Mouse (Mus musculus) ES-Bruce4 (cell line): ENCODE results near the gene Pde10a. TPM values are rescaled to one million over a fixed set of nuclear protein-coding genes. Genes with fewer than 3 reads are reported as not detected.

Experiments used
- H3K27ac ChIP-seq: 2 replicates; pipeline ENCODE4 v1.5.1; 2012; ENCODE audit warnings: low read length, inconsistent platforms; ENCODE audit not compliant: insufficient read depth
- H3K27me3 ChIP-seq: 2 replicates; pipeline ENCODE4 v1.6.1; 2012; ENCODE audit warnings: mild to moderate bottlenecking, low read length, inconsistent platforms; ENCODE audit not compliant: control insufficient read depth, poor library complexity, insufficient read depth, severe bottlenecking
- H3K36me3 ChIP-seq: 2 replicates; pipeline ENCODE4 v1.6.1; 2012; ENCODE audit warnings: inconsistent platforms, mild to moderate bottlenecking, low read length, moderate library complexity; ENCODE audit not compliant: control insufficient read depth, poor library complexity, insufficient read depth, severe bottlenecking
- H3K4me1 ChIP-seq: one replicate; pipeline ENCODE4 v1.8.1; 2011; ENCODE audit warnings: low read length; ENCODE audit not compliant: control insufficient read depth, insufficient read depth
- H3K4me3 ChIP-seq: 2 replicates; pipeline ENCODE4 v1.5.1; 2011; ENCODE audit warnings: low read depth, mild to moderate bottlenecking, low read length
- H3K9ac ChIP-seq: 2 replicates; pipeline ENCODE4 v1.6.1; 2012; ENCODE audit warnings: low read depth, mild to moderate bottlenecking, inconsistent platforms; ENCODE audit not compliant: poor library complexity, severe bottlenecking
- H3K9me3 ChIP-seq: replicated peaks from 2 replicates; pipeline ENCODE4 v1.6.1; 2012; ENCODE audit warnings: mild to moderate bottlenecking, low read length, inconsistent platforms; ENCODE audit not compliant: control insufficient read depth, poor library complexity, insufficient read depth, severe bottlenecking
- CTCF ChIP-seq: IDR thresholded peaks from one replicate; pipeline ENCODE4 v1.8.1; 2011; ENCODE audit warnings: low read depth, low read length
- EP300 ChIP-seq: IDR thresholded peaks from 2 replicates; pipeline ENCODE4 v1.6.1; 2011; ENCODE audit warnings: low read depth, low read length; ENCODE audit not compliant: insufficient read depth
- POLR2A ChIP-seq: IDR thresholded peaks from one replicate; pipeline ENCODE4 v1.8.1; 2011; ENCODE audit warnings: low read length; ENCODE audit not compliant: insufficient read depth
- polyA plus RNA-seq: library from polyadenylated mRNA; stranded (reverse); fragments of >200 nt; gene quantifications from 2 replicates; pipeline ENCODE4 v1.2.4, GENCODE M21; 2011; ENCODE audit warnings: low read depth; ENCODE audit not compliant: missing spikeins, insufficient read depth, insufficient read length

Gene Pde10a
- polyA plus RNA-seq, 1 experiment, result 2.7 TPM

DNA sequence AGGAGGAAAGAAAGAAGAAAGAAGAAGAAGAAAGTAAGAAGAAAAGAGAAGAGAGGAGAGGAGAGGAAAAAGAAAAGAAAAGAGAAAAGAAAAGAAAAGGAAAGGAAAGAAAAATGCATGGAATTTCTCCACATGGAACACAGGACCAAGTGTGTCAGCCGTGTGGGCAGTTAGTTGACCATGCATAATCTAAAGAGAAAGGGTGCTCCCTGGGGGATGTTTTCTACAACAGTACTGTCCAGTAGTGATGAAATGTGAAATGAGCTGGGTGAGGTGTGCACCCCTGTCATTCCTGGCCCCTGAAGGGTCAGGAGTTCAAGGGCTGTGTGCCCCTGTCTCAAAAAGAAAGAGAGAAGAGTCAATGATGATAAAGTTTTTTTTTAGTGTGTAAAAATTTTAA is 352.9 kb downstream of the Pde10a start:
- H3K9me3 ChIP-seq, result no peaks in the 10 kb centered on the region
- no peak overlapping the region for H3K27ac ChIP-seq
- H3K4me1 ChIP-seq, result no peaks in the 10 kb centered on the region
- H3K27me3 ChIP-seq, result no peaks in the 10 kb centered on the region
- no peaks in the 10 kb centered on the region for H3K36me3 ChIP-seq
- no peak overlapping the region for H3K9ac ChIP-seq
- TF ChIP-seq EP300, result no peak
- TF ChIP-seq POLR2A, result no peak
- no peak for TF ChIP-seq CTCF
- H3K4me3 ChIP-seq, result no peak overlapping the region

DNA sequence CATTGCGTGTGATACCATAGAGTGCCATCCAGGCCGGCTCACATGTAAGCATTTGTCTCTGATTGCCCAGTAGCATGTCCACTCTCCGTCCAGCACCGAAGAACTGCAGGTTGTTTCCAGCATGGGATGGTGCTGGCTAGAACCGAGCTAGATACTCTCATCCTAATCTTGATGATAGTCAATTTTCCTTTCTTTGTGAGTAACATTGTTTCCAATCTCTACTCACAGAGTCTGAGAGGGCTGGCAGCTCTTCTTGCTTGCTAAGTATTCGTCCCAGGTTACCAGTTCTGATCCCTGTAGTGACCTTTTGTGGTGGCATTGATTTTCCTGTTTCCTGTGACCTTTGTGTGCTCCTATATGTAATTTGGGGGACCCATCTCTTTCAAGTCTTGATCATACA is 356.5 kb downstream of the Pde10a start:
- TF ChIP-seq POLR2A (no peak), CTCF (no peak), EP300 (no peak)
- Histone ChIP-seq H3K27me3 (no peaks in the 10 kb centered on the region), H3K4me1 (no peaks in the 10 kb centered on the region), H3K27ac (no peak overlapping the region), H3K4me3 (no peak overlapping the region), H3K9me3 (no peaks in the 10 kb centered on the region), H3K9ac (no peak overlapping the region), H3K36me3 (no peaks in the 10 kb centered on the region)

DNA sequence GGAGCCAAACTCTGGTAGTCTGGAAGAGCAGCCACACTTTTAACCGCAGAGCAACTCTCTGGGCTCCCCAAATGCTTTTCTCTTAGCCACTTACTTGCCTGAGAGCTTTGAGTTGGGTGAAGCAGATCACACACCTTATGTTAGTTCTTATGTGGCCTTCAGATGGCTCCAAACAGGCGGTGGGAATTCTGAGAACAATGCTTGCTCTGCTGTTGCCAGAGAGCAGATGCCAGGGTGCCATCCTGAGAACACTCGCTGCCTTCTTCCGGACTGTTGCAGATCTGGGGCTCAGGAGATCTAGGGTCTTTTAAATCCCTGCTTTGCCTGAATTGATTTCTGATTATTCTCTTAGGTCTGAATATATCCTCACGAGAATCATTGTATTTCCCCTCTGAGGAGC is 359.5 kb downstream of the Pde10a start:
- H3K9ac ChIP-seq, result no peak overlapping the region
- TF ChIP-seq CTCF (no peak), POLR2A (no peak), EP300 (no peak)

DNA sequence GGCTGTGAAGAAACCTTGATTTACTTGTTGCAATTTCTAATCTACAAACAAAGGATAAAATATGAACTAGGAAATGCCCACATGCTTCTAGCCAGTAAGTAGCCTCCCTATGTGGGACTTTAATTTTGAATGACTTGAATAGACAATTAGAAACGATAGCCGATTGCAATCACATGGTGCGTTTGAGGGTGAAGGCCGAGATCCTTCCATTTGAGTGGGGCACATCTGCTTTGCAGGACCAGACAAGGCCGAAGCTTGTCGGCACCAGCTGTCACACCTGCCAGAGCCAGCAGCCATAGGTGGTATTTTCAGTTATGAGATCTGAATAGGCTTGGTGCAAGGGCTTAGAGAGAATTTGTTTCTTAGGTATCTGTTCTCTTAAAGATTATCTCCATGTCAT is 360.7 kb downstream of the Pde10a start:
- no peak overlapping the region for H3K4me3 ChIP-seq
- TF ChIP-seq POLR2A (no peak), EP300 (no peak), CTCF (no peak)
- H3K9me3 ChIP-seq, result no peaks in the 10 kb centered on the region
- H3K9ac ChIP-seq, result no peak overlapping the region
- no peak overlapping the region for H3K27ac ChIP-seq
- no peaks in the 10 kb centered on the region for H3K27me3 ChIP-seq
- no peaks in the 10 kb centered on the region for H3K4me1 ChIP-seq
- no peaks in the 10 kb centered on the region for H3K36me3 ChIP-seq

More for the DNA sequence above, 359.5 kb downstream of the Pde10a start:
- H3K9me3 ChIP-seq, result no peaks in the 10 kb centered on the region
- no peaks in the 10 kb centered on the region for H3K27me3 ChIP-seq
- no peak overlapping the region for H3K27ac ChIP-seq
- H3K36me3 ChIP-seq, result no peaks in the 10 kb centered on the region
- H3K4me3 ChIP-seq, result no peak overlapping the region
- no peaks in the 10 kb centered on the region for H3K4me1 ChIP-seq

DNA sequence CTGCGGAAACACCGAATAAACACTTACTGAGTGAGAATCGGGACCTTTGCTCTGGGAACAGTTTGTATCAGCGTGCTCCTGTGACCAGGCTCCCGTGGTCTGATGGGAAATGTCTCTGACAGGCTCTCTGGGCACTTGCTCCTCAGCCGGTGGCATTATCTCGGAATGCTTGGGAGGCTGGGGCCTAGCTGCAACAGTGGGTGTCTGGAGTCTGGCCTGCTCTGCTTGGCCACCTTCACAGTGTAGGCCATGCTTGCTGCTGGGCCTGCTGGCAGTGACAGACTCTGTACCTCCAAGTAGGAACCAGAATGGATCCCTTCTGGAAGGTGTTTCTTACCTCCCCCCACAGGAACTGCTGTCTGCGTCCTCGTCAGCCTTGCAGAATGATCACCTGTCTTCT is 362.9 kb downstream of the Pde10a start:
- no peak overlapping the region for H3K4me3 ChIP-seq

DNA sequence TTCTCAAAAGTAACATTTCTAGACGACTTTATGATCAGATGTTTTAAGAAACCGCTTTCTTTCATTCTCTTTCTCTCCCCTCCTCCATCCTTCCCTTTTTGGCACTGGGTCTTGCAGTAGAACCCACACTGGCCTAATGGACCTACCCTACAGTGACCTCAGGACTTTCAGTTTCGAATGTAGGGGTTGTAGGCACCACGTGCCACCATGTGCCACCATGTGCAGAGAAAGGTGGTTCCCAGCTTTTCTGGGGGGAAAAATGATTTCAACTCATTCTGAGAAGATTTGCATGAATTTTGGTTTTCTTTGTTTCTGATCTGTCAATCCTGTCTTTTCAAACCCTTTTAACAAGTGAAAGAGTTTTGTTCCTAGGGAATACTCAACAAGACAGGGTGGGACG is 363.5 kb downstream of the Pde10a start:
- TF ChIP-seq POLR2A (no peak), EP300 (no peak), CTCF (no peak)
- Histone ChIP-seq H3K36me3 (no peaks in the 10 kb centered on the region), H3K4me1 (no peaks in the 10 kb centered on the region), H3K4me3 (no peak overlapping the region), H3K27me3 (no peaks in the 10 kb centered on the region), H3K9me3 (no peaks in the 10 kb centered on the region), H3K9ac (no peak overlapping the region), H3K27ac (no peak overlapping the region)

More for the DNA sequence above, 362.9 kb downstream of the Pde10a start:
- H3K27me3 ChIP-seq, result no peaks in the 10 kb centered on the region
- no peaks in the 10 kb centered on the region for H3K4me1 ChIP-seq
- H3K36me3 ChIP-seq, result no peaks in the 10 kb centered on the region
- H3K27ac ChIP-seq, result no peak overlapping the region
- no peak overlapping the region for H3K9ac ChIP-seq
- TF ChIP-seq EP300 (no peak), CTCF (no peak), POLR2A (no peak)
- no peaks in the 10 kb centered on the region for H3K9me3 ChIP-seq
